Mouse (Mus musculus): ENCODE data around the gene 4930523C07Rik. TPM values are rescaled to one million over a fixed set of nuclear protein-coding genes. Genes with fewer than 3 reads are reported as not detected.

Gene 4930523C07Rik
- polyA plus RNA-seq (2015; fragmentation: Nextera tagmentation; extraction: Ambion mirVana): 43.0 and 53.7 TPM in 2 replicates

DNA sequence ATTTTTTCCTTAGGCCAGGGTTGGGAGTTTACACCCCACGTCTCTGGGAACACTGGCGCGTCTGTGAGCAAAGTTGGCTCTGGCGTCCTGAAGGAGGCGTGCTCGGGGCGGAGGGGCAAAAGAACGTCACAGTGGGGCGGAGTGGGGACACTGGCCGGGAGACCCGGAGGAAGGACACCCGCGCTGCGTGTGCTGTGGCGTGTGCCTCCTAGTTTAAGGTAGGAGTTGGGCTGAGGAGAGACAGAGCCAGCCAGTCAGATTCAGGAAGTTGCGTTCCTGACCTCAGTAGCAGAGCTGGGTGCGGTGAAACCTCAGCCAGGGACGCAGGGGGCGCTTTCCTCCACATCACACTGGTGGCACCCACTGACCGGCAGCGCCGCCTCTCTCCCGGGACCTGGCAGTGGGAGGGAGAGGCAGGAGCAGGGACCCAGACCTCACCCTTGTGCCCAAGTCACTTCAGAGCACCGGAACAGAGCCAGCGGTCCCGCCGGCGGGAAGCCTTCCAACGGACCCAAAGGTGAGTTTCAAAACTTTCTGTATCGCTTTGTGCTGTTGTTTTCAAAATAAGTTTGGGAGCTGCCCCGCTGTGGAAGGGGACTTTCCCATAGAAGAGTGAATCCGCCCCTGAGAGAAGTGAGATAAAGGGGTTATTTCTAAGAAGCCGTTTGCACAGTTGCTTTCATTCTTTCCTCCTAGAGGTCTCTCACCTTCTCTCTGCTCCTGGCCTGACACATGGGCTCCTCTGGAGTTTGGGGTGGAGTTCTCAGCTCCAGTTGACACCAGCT lies at the start of gene 4930523C07Rik:
Gene 4930523C07Rik, plus strand, starts transcription at position 146 of the 785 bp plus-strand sequence.

Other genes with a start within 250 kb of the 4930523C07Rik start
- gene Tnn, start 109.2 kb downstream of the 4930523C07Rik start, polyA plus RNA-seq (2015; fragmentation: Nextera tagmentation; extraction: Ambion mirVana): 0.42 and 0.45 TPM in 2 replicates
- 210 and 226 TPM in 2 replicates for gene Mrps14, start 150.8 kb downstream of the 4930523C07Rik start, polyA plus RNA-seq (2015; fragmentation: Nextera tagmentation; extraction: Ambion mirVana)
- 146 and 162 TPM in 2 replicates for gene Cacybp, start 168.5 kb downstream of the 4930523C07Rik start, polyA plus RNA-seq (2015; fragmentation: Nextera tagmentation; extraction: Ambion mirVana)